Mouse (Mus musculus) CH12F3 (cell line): Measurements from ENCODE around the gene Cars.
"Not testable (repeated sequence)": the region's sequence is repeated elsewhere in the genome, so short reads cannot be mapped to it uniquely, and the experiment has no call there.

Source experiments
- in situ Hi-C: fragments of 300-500 bp; cut with MboI; formaldehyde crosslinking; loops from 2 replicates; pipeline ENCODE4 v1.14.3; 2020; ENCODE audit warnings: low sequenced_read_pairs

The Cars gene

DNA sequence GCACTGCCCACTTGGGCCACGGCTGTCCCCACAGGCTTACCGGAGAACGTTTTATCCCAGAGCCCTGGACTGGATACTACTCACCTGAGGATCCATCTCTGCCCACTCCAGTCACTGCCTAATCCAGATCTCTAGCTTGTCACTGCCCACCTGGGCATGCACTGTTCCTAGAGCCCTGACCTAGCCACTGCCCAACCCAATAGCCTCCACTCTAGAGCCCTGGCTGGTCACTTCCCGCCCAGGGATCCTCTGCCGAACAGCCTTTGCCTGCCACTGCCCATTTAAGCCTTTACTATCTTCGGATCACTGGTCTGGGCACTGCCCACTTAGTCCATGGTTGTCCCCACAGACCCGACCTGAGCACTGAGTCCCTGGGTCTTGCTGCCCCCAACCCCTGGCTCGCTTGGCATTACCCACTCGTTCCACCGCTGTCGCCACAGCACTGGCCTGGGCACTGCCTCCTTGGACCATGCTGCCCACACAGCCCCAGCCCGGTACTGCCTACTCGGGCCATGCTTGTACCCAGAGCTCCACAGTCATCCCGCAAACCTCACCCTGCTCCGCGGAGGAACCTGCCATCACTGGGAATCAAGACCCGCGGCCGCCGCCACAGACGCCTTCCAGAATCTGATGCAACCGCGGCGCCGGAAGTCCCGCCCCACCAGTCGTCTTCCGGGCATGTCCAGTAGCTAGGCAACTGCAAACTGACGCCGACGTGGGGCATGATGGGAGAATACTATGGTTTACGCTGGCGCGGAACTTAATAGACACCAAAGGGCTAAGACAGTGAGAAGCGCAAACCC is at the start of gene Cars:
Gene Cars, minus strand, starts transcription at position 663 of the 803 bp plus-strand sequence.
- in situ Hi-C loops, result loop anchor here (25.0 kb wide), 1 partner anchor 163 kb away; the partner anchor contains the start of genes Mrgprg and Osbpl5

DNA sequence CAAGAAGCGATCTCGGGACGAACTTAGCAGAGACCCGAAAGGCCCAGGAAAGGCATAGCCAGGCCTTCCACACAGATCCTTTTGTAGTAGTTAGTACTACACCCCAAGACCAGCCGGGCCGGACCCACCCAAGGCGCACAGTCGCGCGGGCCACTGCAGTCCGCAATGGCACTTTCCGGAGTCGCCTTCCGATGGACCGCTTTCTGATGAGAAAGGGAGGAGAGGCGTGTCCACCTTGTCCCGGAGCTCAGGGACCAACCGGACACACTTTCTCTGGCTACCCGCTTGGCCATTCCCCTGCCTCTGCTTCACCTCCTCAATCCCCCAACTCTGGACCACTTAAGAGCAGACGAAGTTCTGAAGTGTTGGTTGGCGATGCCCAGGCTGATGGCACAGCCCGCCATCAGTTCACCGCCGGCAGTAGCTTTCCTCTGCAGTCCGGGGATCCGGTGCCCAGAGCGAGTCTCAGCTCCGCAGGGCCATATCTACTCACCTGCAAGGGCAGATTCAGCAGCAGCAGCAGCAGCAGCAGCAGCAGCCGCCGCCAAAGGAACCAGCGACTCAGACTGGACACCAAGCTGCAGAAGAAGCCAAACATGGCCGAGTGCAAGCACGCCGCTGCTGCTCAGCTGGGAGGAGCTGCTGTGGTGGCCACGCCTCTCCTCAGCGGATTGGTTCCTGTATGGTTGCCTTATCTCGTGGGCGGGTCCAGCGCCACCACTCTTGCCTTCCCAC is 49.3 kb upstream of the Cars start, which contains the start of gene Tnfrsf22:
Gene Tnfrsf22, minus strand, starts transcription at position 628 of the 735 bp plus-strand sequence.
- in situ Hi-C loops, result no loop called here

DNA sequence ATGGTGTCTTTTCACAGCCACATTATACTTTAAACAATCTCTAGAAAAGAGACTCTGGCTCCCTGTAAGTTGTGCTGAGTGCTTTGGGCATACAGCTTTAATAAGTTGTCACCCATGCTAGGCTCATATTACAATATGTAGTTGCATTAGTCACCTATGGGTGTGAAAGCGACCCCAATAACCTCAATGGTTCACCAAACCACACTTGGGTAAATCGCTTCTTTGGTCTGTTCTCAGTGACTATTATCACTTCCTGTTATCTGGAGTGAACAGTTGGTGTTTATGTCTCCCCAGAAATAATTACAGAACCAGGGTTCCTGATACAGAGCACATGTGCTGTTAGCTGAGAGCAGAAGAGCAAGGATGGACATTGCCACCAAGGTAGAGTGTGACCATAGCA is 44.1 kb upstream of the Cars start:
- in situ Hi-C loops, result not testable (repeated sequence)

DNA sequence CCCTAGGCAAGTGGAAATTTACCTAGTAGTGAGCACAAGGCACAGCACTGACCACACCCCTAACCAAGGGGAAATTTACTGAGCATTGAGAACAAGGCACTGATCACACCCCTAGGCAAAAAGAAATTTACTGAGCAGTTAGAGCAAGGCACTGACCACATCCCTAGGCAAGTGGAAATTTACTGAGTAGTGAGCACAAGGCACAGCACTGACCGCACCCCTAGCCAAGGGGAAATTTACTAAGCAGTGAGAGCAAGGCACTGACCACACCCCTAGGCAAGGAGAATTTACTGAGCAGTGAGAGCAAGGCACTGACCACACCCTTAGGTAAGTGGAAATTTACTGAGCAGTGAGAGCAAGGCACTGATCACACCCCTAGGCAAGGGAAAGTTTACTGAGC is 36.8 kb upstream of the Cars start:
- in situ Hi-C loops, result no loop called here

DNA sequence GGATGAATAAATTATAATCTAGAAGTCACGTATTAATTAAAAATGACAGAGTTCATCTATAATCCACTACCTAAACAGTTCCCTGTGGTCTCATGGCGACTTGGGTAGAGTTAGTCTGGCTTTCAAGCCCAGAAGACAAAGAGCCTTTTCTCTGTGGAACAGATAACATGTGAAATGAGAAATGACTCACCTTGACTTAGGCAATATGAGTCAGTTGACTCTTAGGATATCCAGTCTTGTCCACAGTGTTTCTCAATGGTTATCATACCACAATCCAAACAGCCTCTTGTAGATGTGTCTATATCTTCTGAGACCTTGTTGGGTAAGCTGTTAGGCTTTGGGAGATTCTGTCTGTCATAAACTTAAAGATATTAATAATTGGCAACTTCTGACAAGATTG is 31.6 kb upstream of the Cars start:
- in situ Hi-C loops, result no loop called here

DNA sequence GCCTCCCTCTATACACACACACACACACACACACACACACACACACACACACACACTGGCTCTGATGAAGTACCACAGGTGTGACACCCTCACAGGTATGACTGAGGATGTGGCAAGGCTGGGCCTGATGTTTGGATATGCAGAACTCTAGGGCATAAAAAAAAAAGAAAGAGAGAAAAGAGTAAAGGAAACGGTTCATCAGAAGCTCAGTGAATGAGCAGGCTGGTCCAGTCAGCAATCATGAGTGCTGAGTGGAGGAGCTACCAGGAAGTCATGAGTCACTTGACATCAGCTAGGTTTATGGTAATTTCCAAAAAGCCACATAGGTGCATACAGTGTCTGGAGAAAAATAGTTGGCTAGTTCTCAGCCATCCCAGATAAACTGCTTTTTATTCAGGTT is 29.6 kb upstream of the Cars start:
- in situ Hi-C loops, result no loop called here

DNA sequence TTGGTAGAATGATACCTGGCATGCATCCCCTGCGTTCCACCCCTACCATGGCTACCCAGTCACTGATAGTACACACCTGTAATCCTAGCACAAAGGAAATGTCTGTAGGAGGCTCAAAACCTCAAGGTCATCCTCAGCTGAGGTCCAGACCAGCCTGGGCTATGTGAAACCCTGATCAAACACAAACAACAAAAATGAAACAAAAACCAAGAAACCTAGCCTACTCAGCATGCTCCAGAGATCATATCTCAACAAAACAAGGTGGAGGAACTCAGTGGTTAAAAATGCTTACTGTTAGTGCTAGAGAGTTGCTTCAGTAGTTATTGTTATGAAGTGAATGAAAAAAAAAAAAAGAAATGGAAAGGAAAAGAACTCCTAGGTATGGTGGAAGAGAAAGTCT is 28.6 kb upstream of the Cars start, which contains the start of gene Tnfrsf26:
Gene Tnfrsf26, minus strand, starts transcription at position 183 of the 400 bp plus-strand sequence.
- in situ Hi-C loops, result no loop called here

DNA sequence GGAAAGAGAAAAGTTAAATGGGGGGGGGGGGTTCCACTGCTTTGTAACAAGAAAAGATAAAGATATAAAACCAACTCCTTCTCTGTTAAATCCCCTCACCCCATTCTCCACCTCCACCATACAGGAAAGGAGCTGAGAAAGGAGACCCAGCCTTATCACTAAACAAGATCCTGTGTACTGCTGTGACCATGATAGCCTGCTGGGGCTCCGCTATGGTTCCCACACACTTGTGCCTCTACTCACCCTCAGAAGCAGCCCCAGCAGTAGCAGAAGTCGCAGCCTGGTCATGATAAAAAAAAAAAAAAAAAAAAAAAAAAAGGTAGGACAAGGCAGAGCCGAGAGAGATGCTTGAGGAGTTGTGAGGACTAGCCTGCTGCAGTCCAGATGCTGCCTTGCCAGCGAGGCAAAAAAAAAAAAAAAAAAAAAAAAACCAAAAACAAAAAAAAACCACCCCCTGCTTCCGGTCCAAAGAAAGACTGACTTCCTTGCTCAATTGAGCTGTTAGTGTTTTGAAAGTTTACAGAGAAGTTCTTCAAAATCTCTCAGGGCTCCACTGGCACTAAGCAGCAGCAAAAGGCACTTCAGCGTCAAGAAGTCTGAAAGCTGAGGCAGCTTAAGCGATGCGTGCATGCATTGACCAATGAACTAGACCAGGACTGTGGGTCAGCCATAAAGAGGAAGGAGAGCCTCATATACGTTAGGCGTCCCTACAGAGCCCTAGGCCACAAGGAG is 27.8 kb upstream of the Cars start:
- in situ Hi-C loops, result no loop called here

DNA sequence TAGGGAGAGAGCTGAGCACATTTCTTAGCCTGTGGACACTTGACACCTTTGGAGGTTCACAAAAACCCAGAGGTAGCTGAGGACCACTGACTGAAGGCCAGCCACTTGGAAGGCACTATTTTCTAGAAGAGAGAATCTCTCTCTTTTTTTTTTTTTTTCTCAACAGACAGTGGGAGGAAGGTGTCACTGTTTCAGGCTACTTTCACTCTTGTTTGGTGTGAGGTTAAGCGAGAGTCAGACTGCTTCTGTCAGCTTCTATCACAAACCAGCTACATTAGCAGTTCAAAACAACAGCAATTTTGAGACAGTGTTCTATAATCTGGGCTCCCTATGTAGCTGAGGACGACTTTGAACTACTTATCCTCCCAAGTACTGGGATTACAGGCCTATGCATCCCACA is 26.3 kb upstream of the Cars start:
- in situ Hi-C loops, result no loop called here

DNA sequence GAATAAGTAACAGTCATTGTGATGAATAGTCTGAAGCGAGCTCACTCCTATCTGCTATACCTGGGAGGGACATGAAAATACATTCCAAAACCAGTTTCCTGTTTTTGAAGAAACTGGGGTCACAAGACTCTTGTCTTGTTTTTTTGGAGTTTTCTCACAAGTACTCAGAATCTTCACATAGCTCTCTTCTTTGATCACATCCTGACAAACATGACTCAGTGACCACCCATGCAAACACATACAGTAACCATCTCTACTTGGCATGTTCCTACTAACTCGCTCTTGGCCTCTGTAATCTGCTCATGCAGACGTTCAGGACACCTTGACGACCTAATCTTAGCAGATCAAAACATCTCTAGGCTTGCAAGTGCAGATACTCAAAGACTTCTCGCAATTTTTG is 25.3 kb upstream of the Cars start:
- in situ Hi-C loops, result no loop called here

DNA sequence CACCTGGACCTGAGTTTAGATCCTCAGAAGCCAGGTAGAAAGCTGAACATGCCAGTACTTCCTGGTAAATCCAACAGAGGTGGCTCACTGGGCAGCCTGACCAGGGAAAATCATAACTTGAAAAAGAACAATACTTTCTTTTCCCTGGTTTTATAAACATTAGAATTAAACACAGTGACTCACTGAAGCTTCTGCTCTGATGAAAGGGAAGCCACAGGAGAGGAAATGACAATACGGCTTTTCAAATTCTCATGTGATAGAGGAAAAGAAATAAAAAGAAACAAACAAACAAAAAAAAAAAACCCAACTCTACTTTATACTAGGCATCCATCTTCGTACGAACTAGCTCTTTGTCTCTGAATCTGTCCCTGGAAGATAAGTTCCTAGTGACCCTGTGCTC is 24.7 kb upstream of the Cars start:
- in situ Hi-C loops, result no loop called here

DNA sequence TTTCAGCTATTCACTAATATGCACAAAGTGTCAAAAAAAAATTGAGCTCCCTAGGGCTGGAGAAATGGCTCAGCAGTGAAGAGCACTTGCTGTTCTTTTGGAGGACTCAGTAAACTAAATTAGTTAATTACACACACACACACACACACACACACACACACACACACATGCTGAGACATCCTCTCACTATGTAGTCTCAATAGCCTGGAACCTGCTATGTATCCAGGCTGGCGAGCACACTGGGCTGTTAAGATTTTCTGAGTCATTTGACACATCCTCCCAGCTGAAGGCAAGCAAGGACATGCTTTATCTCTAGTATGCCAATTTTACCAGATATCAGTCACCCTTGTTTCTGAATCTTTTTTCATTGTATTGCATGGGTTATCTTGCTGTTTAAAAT is 21.1 kb upstream of the Cars start:
- in situ Hi-C loops, result no loop called here

DNA sequence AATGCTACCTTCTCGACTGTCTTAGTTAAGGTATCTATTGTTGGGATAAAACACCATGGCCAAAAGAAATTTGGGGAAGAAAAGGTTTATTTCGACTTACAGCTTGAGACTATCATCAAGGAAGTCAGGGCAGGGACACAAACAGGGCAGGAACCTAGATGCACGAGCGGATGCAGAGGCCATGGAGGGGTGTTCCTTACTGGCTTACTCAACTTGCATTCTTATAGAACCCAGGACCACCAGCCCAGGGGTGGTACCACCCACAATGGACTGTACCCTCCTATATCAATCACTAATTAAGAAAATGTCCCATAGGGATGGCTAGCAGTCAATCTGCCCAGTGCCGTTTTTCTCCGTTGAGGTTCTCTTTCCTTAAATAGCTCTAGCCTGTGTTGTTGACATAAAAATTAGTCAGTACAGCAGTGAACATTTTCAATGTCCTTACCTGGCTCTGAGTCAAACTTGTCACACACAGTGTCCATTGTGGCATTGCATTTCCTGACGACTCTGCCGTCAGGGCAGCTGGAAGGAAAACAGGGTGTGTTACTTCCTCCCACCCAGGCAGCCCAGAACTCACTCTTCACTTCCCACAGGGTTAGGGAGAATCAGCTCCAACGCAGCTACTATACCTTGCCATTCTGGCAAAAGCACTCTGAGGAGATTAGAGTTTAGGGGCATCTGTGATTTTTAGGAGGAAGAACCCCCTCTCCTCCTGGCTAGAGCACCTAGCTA is 14.7 kb upstream of the Cars start:
- in situ Hi-C loops, result no loop called here

DNA sequence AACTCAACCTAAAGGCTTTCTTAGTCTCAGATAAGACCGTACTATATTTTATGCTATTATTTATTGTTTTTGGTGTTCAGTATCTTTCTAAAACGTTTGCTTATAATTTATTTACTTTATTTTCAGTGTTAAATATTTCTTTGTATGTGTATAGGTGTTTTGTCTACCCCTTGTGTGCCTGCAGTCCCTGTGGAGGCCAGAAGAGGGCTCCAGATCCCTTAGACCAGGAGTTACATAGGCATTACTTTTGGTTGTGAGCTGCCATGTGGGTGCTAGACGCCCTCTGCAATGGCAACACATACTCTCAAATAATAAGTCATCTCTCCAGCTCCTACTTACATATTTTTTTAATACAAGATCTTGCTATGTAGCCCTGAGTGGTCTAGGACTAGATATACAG is 12.3 kb upstream of the Cars start:
- in situ Hi-C loops, result no loop called here

DNA sequence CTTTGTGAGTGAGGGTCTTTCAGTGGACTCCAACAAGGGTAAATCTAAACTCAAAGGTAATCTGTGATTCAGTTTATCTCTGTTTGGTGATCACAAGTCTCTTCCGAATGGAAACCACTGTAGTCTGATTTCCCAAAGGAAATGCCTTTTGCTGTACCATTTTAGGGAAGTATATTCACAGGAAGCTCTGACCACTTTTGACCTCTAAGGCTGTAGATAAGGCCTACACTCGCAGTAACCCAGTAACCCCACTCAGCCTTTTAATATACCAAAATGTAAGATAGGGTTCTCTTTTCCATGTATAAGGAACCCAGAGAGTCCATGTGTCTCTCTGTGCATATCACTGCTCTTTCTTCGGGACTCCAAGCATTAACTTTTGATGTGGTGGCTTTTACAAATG is 5.4 kb upstream of the Cars start:
- in situ Hi-C loops, result no loop called here

DNA sequence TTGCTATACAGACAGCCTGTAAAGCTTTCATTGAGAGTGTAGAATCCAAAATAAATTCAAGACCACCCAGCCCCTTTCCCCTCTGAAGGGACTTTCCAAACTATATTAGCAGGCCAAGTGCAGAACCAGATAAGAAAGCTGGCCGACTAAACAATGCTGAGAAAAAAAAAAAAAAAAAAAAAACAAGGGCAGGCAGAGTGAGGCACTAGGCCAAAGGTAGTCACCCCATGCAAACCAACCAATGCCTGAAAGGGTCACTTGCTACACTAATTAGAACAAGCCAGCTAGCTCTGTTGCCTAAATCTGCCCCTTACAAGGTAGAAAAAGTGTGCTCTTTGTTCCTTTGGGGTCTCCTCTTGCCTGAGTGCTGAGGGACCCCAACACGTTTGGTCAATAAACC is 5.0 kb upstream of the Cars start:
- in situ Hi-C loops, result no loop called here

DNA sequence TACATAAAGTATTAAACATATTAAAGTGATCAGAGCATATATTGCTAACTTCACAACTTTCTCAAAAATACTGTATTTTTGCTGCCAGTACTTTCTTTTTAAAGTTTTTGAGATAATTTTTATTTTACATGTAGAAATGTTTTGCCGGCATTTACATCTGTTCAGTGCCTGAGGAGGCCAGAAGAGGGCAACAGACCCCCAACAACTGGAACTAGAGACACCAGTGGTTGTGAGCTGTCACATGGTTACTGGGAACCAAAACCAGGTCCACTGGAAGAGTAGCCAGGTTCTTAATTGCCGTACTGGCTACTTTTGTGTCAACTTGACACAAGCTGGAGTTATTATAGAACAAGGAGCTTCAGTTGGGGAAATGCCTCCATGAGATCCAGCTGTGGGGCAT is 1.8 kb upstream of the Cars start:
- in situ Hi-C loops, result no loop called here

DNA sequence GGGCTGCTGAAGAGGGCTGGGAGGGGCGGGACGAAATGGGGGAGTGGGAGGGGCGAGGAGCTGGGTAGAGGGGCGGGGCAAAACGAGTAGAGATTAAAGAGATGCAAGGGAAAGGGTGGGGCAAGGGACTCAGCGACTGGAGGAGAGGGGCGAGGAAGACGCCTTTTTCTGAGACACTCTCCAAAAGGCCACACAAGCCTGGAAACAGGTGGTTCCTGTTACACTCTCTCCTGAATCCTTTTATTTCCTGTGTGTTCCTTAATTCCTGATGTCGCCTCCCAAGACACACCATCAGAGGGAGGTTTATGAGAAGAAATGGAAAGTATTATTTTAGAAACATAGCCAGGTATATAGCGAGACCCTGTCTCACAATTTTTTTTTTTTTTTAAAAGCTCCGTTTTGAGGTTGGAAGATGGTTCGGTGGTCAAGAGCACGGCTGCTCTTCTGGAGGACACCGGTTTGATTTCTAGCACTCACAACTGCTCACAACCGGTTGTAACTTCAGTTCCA is 396 bp upstream of the Cars start:
- in situ Hi-C loops, result no loop called here

DNA sequence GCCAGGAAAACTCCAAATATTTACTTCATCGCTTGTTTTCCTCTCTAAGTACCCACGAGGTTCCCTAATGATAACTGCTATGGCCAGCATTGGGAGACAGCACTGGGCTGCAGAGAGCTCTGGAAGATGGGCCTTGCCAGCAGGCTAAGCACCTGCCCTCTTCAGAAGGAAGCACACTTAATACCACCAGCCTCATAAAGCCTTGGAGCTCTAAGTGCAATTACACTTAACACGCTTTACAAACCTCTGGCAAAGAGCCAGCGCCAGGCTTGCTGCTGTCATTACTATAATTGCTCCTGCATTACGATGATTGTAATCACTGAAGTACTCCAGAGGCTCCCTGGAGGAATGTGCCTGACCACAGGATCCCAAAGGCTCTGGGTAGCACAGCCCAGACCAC is 5.0 kb downstream of the Cars start:
- in situ Hi-C loops, result loop anchor here (25.0 kb wide), 1 partner anchor 167 kb away; the partner anchor contains the start of genes Mrgprg and Osbpl5

DNA sequence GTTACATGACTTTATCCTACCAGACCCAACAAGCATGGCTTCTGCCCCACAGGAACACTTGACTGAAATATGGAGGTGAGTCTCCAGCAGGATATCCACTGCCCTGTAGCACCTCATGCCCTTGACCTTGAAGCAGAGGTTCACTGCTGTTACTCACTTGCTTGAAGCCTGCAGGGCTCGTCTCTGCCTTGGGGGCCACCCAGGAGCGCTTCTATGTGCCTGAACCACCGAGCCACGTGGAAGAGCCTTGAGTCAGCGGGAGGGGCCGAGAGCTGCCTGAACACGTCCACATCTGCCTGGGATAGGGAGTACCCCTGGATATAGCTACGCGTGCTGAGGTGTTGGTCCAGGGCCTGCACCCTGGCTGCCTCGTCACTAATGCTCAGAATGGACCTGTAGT is 7.6 kb downstream of the Cars start:
- in situ Hi-C loops, result loop anchor here (25.0 kb wide), 1 partner anchor 170 kb away; the partner anchor contains the start of genes Mrgprg and Osbpl5
